Mouse (Mus musculus): ENCODE results near the gene Trpm4. TPM values are rescaled to one million over a fixed set of nuclear protein-coding genes. Genes with fewer than 3 reads are reported as not detected.

Gene Trpm4
- total RNA-seq, 2 experiments from 2014 or later, result 14.8 to 15.5 TPM

DNA sequence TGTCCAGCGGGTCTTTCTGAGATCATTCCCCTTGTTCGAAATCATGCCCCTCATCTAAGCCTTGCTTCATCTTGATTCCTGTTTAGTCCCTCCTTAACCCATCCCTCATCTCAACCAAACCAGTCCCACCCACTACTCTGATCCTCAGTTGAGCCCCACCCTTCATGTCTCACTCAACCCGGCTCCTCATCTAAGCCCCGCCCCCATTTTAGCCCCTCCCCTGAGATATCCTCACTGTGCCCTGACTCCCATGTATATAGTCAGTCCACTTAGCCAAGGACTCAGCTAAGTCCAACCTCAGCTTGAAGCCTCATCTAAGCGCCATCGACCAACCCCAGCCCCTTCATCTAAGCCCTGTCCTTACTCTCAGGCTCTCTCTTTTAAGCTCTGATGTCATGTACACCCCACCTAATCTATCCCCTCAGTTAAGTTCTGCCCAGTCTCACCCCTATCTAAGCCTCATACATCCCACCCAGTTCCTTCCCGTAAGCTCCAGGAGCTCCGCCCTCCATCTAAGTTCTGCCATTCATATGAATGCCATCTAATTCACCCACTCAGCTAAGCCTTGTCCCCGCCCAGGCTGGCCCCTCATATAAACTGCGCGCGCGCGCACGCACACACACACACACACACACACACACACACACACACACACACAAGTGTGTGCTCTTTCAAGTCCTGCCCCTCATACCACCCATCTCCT, 21.9 kb upstream of the Trpm4 start:
- no peak for DNase-seq (ENCODE audit: low spot score in 2 of 2)

DNA sequence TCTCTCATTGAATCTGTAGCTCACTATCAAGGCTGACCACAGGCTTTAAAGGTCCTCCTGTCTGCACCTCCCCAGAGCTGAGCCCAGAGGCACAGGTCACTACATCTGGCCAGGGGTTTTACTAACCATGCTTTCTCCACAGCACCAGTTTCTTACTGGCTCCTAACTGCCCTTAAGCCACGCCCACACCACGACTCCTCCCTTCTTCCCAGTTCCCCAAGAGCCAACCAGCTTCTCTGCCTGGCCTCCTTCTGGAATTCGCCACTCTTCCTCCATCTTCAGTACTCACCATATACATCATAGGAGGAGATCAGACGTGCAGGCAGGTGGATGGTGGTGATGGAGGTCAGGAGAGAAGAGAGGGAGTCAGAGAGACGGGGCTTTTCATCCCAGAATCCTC, 19.5 kb upstream of the Trpm4 start:
- no peak for DNase-seq (ENCODE audit: low spot score in 2 of 2)

DNA sequence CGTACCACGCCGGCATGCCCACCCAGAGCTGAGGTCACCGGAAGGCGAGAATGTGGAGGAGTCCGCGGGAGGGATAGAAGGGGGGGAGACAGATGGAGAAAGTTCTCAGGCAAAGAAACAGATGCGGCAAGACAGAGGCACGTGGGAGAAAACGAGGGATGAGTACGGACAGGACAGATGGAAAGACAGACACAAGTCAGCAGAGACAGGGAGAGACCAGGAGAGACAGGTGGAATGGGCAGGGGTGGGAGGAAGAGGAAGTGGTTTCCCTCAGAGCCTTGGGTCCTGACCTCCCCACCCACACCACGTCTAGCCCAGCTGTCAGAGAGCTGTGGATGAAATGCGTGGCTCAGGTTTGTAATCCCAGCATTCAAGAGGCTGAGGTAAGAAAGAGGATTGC, 13.3 kb upstream of the Trpm4 start:
- no peak for DNase-seq (ENCODE audit: low spot score in 2 of 2)

DNA sequence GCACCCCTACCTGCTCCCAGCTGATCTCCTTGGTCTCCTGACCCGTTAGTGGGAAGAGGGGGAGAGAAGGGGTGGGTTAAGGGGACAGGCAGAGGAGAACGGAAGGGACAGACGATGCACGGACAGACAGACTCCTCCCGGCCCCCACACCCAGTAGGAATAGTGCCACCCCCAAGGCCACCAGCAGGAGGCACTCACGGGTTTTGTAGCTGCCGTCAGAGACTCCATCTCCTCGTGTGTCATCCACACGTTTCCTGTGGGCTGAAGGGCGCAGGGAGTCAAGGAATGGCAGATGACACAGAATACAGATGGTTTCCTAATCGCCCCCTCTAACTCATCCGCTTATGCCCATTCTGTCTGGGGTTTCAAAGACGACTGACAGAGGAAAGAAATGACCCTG, 10.0 kb upstream of the Trpm4 start:
- no peak for DNase-seq (ENCODE audit: low spot score in 2 of 2)

DNA sequence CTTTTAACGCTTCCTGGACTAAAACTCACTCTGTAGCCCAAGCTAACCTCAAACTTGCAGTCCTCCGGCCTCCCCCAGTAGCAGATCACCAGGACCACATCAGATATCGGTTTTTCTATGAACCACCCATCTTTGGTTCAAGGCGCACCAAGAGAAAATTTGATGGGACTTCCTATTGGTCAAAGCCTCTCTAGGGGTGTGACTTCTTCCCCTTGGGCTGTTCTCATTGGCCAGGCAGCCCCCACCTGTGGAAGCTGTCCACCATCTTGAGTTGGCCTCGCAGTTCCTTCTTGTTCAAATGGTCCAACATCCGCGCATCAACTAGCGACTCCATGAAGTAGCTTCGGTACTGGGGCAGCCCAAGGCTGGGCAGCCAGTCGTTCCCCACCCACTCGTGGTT, 8.5 kb upstream of the Trpm4 start:
- DNase-seq (ENCODE audit: low spot score in 2 of 2), result no peak

DNA sequence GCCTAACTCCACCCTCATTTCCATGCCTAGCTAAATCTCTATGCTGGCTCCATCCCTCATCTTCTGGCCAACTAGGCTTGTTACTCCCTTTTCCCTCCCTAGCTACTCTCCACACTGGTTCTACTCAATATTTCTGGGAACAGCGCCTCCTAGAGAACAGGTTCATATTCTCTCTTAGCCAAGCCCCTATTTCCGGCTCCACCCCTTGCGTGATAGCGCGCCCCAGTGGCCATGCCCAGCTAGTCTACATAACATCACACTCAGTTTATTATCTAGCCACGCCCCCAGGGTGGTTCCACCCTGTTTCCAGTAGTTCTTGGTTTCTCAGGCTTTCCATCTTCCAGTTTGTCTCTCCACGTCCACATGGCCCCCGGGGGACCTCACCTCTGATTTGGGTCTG, 7.7 kb upstream of the Trpm4 start:
- peak; percentile 78 to 87 for DNase-seq (ENCODE audit: low spot score in 2 of 2)

DNA sequence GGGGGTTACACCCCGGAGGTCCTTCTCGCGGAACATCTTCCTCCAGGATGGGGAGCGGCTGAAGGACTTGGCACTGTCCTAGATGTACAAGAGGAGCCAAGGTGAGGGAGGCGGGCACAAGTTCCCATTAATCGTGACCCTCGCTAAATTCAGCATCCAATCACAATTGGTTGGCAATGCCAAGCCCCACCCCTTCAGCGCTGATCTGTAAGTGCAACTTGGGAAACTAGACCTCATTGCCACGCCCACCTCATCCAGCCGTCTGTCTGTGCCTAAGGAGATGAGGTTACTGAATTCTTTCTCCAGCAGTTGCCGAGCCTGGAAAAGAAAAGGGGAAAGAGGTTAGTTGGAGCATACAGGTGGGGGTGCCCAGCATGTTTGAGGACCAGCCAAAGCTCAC, 7.1 kb upstream of the Trpm4 start:
- DNase-seq (ENCODE audit: low spot score in 2 of 2), result no peak

DNA sequence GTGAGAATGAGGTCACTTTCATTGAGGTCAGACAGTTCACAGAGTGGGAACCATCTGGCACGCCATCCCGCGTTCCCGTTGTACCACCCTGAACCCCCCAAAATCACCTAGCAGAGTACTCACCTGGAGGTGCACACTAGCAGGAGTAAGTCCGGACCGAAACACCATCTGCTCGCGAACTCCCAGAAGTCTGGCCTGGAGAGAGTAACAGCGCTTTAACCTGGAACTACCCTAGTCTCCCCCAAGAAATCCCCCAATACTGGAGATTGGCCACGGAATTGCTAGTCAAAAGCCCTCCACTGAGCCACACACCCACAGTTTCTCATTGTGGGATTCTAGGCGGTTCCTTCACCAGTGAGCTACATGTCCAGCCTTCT, 6.5 kb upstream of the Trpm4 start:
- no peak for DNase-seq (ENCODE audit: low spot score in 2 of 2)

DNA sequence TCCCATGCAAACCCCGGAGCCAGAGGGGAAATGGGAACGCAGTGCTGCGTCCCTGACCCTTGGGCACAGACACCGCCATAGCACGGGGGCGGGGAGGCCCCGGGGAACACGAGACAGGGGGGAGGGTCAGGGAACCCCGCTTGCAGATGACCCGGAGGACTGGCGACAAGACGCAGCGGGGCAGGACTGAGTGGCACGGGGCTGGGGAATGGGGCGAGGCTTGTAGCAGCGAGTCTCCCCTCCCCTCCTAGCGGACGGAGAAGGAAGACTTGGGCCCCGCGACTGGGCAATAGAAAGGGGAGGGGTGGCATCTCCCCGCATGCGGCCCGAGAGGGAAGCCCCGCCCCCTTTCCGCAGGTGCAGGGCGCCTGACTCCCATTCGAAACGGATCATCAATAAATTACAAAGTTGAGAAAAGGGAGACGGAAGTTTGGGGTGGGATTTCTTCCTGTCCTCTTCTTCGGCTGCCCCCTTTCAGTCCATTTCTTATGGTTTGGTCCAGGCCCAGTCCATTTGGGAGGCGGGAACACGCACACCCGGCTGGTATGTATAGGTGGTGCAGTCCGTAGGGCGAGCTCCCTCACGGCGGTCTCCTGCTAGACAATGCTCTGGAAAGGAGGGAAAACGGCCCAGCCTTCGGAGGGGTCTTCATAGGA, 6.0 kb upstream of the Trpm4 start:
- peak in 1 of 2 experiments; percentile 26 for DNase-seq (ENCODE audit: low spot score in 2 of 2)

DNA sequence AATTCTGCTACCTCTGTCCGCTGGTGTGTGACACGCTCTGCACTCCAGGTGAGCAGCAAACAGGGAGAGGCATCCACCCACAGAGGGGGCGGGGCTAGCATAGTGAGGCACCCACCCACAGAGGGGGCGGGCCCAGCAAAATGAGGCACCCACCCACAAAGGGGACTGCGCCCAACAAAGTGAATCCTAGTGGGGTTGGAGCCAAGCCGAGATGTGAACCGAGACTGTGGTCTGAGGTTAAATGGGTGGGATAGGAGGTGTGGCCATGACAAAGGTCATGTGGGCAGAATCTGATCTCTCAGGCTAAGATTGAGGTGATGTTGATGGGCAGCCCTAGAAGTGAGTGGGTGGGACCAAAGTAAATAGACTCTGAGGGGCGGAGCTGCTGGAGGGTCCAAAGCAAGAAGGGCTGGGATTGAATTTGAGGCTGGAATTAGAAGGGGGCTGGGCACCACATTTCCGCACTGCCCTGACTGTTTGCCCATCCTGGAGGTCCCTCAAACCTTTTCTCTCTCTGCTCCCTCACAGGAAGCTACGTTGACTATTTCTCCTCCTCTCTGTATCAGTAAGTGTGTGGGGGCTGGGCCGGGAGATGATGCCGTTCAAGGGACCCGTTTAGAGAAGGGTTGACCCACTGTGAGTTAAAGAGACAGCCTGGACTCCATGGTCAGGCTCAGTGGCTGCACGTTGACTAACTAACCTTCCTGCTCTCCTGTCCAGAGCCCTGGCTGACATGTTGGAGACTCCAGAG, 4.8 kb upstream of the Trpm4 start:
- no peak for DNase-seq (ENCODE audit: low spot score in 2 of 2)

DNA sequence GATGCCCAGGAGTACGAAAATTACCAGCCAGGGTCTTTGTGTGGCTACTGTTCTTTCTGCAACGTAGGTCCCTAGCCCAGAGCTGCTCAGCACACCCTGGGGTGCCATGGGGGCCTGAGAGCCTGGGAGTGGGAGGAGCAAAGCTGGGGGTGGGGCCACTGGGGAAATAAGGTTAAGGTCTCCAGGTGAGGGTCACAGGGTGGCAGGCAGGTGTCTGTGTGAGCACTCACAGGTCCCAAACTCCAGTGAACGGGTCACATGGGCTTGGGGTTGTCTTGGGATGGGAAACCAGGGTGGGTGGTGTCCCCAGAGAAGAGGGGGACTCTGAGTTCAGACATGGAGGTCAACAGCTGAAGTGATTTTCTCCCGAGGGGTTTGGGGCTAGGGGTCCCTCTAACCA, 3.9 kb upstream of the Trpm4 start:
- DNase-seq (ENCODE audit: low spot score in 2 of 2), result no peak

DNA sequence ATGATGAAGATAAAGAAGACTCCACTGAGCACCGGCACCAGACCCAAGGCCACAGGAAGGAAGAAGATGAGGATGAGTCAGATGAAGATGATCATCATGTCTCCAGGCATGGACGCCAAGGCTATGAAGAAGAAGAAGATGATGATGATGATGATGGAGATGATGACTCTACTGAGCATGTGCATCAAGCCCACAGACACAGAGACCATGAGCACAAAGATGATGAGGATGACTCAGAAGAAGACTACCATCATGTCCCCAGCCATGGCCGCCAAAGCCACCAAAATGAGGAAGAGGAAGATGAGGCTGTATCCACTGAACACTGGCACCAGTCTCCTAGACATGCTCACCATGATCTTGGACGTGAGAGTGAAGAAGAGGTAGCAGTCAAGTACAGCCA, 2.7 kb upstream of the Trpm4 start:
- no peak for DNase-seq (ENCODE audit: low spot score in 2 of 2)

DNA sequence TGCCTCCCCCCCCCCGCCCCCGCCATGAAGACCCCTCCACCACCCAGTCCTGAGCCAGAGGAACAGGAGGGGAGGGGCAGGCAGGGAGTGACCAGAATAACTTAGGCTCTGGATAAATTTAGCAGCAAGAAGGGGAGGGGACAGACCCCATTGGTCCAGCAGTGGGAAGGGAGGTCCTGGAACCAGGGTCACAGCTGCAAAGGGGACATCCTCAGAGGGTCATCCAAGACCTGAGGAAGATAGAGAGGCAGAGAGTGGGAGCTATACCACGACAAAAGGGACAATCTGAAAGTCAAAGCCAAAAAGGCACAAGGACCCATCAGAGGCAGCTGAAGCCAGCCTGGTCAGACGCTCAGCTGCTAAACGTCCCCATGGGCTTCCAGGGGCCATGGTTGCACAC, 1.5 kb upstream of the Trpm4 start, which contains the start of gene Hrc:
Gene Hrc (plus strand): TSS at position 235 of the 400 bp plus-strand sequence.
- no peak for DNase-seq (ENCODE audit: low spot score in 2 of 2)

DNA sequence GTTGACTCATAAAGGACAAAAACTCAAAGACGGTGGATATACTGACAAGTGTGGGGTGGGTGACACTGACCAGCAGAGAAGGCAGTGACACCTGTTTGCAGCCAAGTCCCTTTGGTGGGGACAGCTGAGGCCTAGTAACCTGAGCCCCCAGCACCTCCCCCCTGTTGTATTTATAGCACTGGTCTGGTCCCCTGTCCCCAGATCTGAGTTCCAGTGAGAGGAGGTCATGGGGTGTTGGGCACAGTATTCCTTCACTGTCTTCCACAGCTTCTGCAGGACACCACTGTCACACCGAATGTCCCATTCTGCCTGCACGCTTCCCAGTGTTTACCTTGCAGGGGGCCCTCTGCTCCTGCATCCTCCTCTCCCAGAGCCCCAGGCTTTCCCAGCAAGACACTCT, 1.0 kb upstream of the Trpm4 start:
- DNase-seq (ENCODE audit: low spot score in 2 of 2), result no peak

DNA sequence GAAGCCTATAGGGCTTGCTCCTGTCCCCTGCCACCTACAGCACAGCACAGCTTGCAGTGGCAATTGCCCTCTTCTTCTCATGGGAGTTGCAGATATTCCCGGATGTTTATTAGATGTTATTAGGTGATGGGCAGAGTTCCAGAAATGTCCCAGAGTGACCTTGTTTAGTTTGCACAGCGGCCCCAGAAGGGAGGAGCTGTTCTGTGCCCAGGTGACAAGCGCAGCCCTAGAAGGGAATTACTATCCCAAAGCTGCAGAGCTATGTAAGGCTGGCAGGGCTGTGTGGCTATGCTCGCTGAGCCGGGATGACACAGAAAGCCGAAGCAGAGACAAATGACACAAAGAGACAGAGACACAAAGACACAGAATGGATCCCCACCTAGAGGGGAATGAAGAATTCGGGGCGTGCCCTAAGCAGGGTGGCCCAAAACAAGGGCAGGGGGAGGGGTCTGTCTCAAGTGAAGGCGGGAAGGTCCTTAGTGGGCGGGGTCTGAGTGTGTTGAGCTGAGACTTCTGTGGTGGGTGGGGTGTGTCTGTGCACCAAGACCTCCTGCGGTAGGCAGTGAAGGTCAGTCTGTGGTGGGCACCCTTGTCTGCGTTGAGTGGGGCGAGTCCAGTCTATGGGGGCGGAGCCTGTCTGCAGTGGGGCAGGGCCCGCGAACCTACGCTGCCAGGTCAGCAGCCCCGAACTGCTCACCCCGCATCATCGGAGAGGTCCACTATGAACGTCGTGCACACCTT, 725 bp downstream of the Trpm4 start:
- no peak for DNase-seq (ENCODE audit: low spot score in 2 of 2)

DNA sequence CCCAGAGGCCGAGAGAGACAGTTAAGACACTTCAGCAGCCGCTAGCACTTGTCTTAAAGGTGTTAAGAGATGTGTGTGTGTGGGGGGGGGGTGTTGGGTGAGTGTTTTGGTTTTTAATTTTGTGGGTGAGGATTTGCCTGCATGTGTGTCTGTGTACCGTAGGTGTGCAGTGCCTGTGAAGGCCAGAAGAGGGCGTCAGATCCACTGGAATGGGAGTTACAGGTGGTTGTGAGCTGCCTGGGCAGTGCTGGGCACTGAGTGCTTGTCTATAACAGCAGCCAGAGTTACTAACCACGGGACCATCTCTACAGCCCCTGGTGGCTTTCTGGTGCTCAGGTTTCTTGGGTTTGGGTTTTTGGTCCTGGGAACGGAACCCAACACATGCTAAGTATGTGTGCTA, 2.1 kb downstream of the Trpm4 start:
- DNase-seq (ENCODE audit: low spot score in 2 of 2), result no peak

DNA sequence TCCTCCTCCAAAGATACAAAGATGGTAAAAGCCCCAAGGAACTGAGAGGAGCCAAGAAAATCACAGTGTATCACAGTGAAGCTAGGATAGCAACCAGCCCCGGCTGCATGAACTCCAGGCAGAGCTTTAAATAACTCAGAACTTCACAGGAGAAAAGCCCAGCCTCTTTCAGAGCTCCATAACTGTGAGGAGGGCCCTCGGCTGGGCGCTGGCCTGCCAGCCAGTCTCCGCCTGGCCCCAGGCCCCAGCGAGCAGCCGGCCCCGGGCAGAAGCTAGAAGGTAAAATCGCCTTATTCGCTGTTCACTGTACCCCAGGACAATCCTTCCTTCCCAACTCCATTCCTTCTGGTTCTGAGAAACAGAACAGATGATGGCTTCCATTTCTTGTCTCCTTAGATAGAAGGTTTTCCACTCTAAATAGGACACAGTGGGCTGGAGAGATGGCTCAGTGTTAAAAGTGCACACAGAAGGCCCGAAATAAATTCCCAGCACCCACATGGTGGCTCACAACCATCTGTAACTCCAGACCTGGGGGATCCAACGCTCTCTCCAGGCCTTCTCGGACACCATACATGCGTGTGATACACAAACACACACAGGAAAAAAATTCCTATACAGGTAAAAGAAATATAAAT, 4.6 kb downstream of the Trpm4 start:
- DNase-seq (ENCODE audit: low spot score in 2 of 2), result no peak

DNA sequence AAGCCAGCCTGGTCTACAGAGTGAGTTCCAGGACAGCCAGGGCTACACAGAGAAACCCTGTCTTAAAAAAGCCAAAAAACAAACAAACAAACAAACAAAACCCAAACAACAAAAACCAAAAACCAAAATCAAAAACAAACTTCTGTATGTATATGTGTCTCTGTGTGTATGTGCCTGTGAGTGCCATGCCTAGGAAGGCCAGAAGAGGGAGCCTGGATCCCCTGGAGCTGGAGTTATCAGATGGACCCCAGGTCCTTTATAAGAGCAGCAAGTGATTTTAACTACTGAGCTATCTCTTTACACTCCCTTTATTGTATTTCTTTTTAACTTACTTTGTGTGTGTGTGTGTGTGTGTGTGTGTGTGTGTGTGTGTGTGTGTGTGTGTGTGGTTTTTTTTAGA, 7.8 kb downstream of the Trpm4 start:
- no peak for DNase-seq (ENCODE audit: low spot score in 2 of 2)

DNA sequence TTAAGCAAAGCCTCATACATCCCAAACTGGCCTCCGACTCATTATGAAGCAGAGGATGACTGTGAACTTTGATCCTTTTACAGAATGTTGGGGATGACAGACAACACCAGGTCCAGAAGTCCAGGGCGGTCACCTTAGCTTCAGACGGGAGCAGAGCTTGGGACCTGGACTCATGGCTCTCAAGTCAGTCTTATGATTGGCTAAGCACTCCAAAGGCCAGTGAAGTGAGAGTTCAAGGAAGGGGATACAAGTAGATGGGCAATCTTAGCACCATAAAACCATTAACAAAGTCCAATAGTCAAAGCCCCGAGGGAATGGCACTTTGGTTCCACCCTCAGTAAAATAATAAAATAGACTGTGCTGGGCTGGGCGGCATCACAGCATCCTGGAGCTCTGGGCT, 10.5 kb downstream of the Trpm4 start:
- no peak for DNase-seq (ENCODE audit: low spot score in 2 of 2)

DNA sequence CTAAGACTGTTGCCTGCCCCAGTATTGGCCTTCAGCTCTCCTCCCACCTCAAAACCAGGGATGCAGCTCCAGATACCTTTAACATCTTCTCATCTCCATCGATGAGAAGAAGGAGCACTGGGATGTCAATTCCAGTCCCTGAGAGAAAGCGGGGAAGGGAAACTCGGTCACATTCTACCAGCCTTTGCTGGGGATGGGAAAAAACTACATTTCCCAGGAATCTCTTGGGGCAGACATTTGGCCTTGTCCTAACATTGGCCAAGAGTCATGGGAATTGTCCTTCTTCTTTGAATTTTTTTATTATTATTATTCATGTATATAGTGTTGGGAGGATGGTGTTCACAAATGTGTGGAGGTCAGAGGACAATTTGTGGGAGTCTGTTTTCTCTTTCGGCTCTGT, 11.3 kb downstream of the Trpm4 start:
- no peak for DNase-seq (ENCODE audit: low spot score in 2 of 2)

DNA sequence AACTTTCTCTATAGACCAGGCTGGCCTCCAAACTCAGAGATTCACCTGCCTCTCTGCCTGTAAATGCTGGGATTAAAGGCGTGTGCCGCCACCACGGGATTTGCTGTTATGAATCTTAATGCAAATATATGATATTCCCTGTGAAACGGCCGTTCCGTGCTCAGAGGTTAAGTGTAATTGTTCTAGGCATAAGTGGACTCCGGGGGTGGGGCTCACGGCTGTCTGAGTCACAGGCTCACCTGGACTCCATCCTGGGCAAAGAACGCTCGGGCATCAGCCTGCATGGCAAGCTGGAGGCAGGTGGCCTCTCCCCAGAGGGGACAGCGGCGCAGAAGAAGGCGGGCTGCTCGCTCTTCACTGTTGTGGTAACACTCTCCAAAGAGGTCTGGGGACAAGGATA, 17.0 kb downstream of the Trpm4 start:
- no peak for DNase-seq (ENCODE audit: low spot score in 2 of 2)

Data from layer of hippocampus, postnatal 14 days (tissue).